Mouse (Mus musculus) heart, embryonic 12.5 days (tissue): ENCODE results near the gene Tmbim4. TPM values are rescaled to one million over a fixed set of nuclear protein-coding genes. Genes with fewer than 3 reads are reported as not detected.

Source experiments
- ATAC-seq: fragments of 200-750 bp; cut with Nextera tagmentation; 2 replicates; pipeline ENCODE4 v1.8.0; 2017; ENCODE audit warnings: moderate TSS enrichment, moderate library complexity; ENCODE audit not compliant: insufficient number of reproducible peaks, low FRiP score
- H3K27ac ChIP-seq: fragments of 300-500 bp; sonication (generic); 2 replicates; pipeline ENCODE4 v1.5.1; 2016; ENCODE audit warnings: mild to moderate bottlenecking, moderate library complexity; ENCODE audit not compliant: poor library complexity, severe bottlenecking
- H3K27me3 ChIP-seq: fragments of 300-500 bp; sonication (generic); replicated peaks from 2 replicates; pipeline ENCODE4 v1.6.1; 2016; ENCODE audit warnings: mild to moderate bottlenecking, moderate library complexity
- H3K36me3 ChIP-seq: fragments of 300-500 bp; sonication (generic); 2 replicates; pipeline ENCODE4 v1.6.1; 2016; ENCODE audit warnings: mild to moderate bottlenecking, moderate library complexity
- H3K4me1 ChIP-seq: fragments of 300-500 bp; sonication (generic); replicated peaks from 2 replicates; pipeline ENCODE4 v1.6.1; 2016; ENCODE audit warnings: mild to moderate bottlenecking
- H3K4me2 ChIP-seq: fragments of 300-500 bp; sonication (generic); 2 replicates; pipeline ENCODE4 v1.6.1; 2016; ENCODE audit warnings: mild to moderate bottlenecking, moderate library complexity
- H3K4me3 ChIP-seq: fragments of 300-500 bp; sonication (generic); 2 replicates; pipeline ENCODE4 v1.5.1; 2016; ENCODE audit warnings: mild to moderate bottlenecking
- H3K9ac ChIP-seq: fragments of 300-500 bp; sonication (generic); 2 replicates; pipeline ENCODE4 v1.6.1; 2016; ENCODE audit warnings: mild to moderate bottlenecking, moderate library complexity
- H3K9me3 ChIP-seq: fragments of 300-500 bp; sonication (generic); replicated peaks from 2 replicates; pipeline ENCODE4 v1.6.1; 2016; ENCODE audit warnings: mild to moderate bottlenecking, moderate library complexity
- whole genome bisulfite sequencing: fragments of 180-500 bp; shearing (Covaris S2); methylation state at CpG from one replicate; pipeline ENCODE4 v1.1.7; 2016; 5-methylcytosine and 5-hydroxymethylcytosine counted together
- polyA plus RNA-seq: library from polyadenylated mRNA; unstranded; fragments of >200 nt; fragmentation: Nextera tagmentation; extraction: Ambion mirVana; gene quantifications from 2 replicates; pipeline ENCODE4 v1.2.1, GENCODE M21; 2016

Gene Tmbim4
- polyA plus RNA-seq = 103 and 105 TPM in 2 replicates

GRCm38 (mm10) chr10:120201131-120201921 lies at the start of gene Tmbim4:
Tmbim4 (plus strand) TSS chr10:120201590.
- H3K4me2 ChIP-seq = peak within 1 kb of the TSS; percentile 85
- peaks cover 15% of the 10 kb centered on the region; the same call in 1 of the 2 replicates for H3K27me3 ChIP-seq
- H3K4me3 ChIP-seq = peak within 1 kb of the TSS; percentile 54
- H3K36me3 ChIP-seq = no peaks in the 10 kb centered on the region
- peak within 1 kb of the TSS; percentile 35 for H3K9ac ChIP-seq
- H3K4me1 ChIP-seq = 0 out of 2 replicates have a peak, but pooled peaks cover 4% of the 10 kb centered on the region
- no peaks in the 10 kb centered on the region for H3K9me3 ChIP-seq
- WGBS = 1% methylated on average over 62 of the region's 65 CpGs
- ATAC-seq = peak; percentile 80
- no peak within 1 kb of the TSS for H3K27ac ChIP-seq

GRCm38 (mm10) chr10:120151672-120152071 lies 49.7 kb upstream of the Tmbim4 start:
- no peak overlapping the region for H3K4me2 ChIP-seq
- H3K4me1 ChIP-seq = no peaks in the 10 kb centered on the region
- H3K27ac ChIP-seq = no peak overlapping the region
- WGBS = 86% methylated on average over 7 of the region's 7 CpGs
- no peaks in the 10 kb centered on the region for H3K36me3 ChIP-seq
- H3K9ac ChIP-seq = no peak overlapping the region
- H3K4me3 ChIP-seq = no peak overlapping the region
- no peak for ATAC-seq
- H3K27me3 ChIP-seq = no peaks in the 10 kb centered on the region
- H3K9me3 ChIP-seq = peaks cover 3% of the 10 kb centered on the region; the same call in 1 of the 2 replicates

- no peak overlapping the region for H3K27ac ChIP-seq
- no peak overlapping the region for H3K4me3 ChIP-seq
- WGBS = 81% methylated on average over 2 of the region's 2 CpGs
- no peak overlapping the region for H3K9ac ChIP-seq
- peaks cover 3% of the 10 kb centered on the region; the same call in 1 of the 2 replicates for H3K9me3 ChIP-seq
- H3K27me3 ChIP-seq = no peaks in the 10 kb centered on the region
- ATAC-seq = no peak
- no peaks in the 10 kb centered on the region for H3K36me3 ChIP-seq
- H3K4me2 ChIP-seq = no peak overlapping the region
- H3K4me1 ChIP-seq = no peaks in the 10 kb centered on the region
Observed at GRCm38 (mm10) chr10:120153911-120154310, 47.5 kb upstream of the Tmbim4 start.

GRCm38 (mm10) chr10:120160533-120160932 lies 40.9 kb upstream of the Tmbim4 start:
- no peaks in the 10 kb centered on the region for H3K27me3 ChIP-seq
- ATAC-seq = no peak
- H3K4me3 ChIP-seq = no peak overlapping the region
- no peak overlapping the region for H3K4me2 ChIP-seq
- H3K27ac ChIP-seq = no peak overlapping the region
- H3K9me3 ChIP-seq = no peaks in the 10 kb centered on the region
- no peak overlapping the region for H3K9ac ChIP-seq
- no peaks in the 10 kb centered on the region for H3K36me3 ChIP-seq
- 74% methylated on average over 9 of the region's 9 CpGs for WGBS
- no peaks in the 10 kb centered on the region for H3K4me1 ChIP-seq

- Histone ChIP-seq H3K27ac (no peak overlapping the region), H3K27me3 (no peaks in the 10 kb centered on the region), H3K9me3 (no peaks in the 10 kb centered on the region), H3K4me1 (no peaks in the 10 kb centered on the region), H3K36me3 (no peaks in the 10 kb centered on the region), H3K4me3 (no peak overlapping the region), H3K9ac (no peak overlapping the region), H3K4me2 (no peak overlapping the region)
- ATAC-seq = no peak
- WGBS = 78% methylated on average over 10 of the region's 10 CpGs
Observed at GRCm38 (mm10) chr10:120162840-120163239, 38.5 kb upstream of the Tmbim4 start.

- Histone ChIP-seq H3K9me3 (no peaks in the 10 kb centered on the region), H3K36me3 (no peaks in the 10 kb centered on the region), H3K27ac (no peak overlapping the region), H3K4me3 (no peak overlapping the region), H3K9ac (no peak overlapping the region), H3K27me3 (no peaks in the 10 kb centered on the region), H3K4me1 (peaks cover 5% of the 10 kb centered on the region), H3K4me2 (no peak overlapping the region)
- WGBS = 87% methylated on average over 7 of the region's 7 CpGs
- no peak for ATAC-seq
Observed at GRCm38 (mm10) chr10:120163490-120163889, 37.9 kb upstream of the Tmbim4 start.

- Histone ChIP-seq H3K27ac (no peak overlapping the region), H3K4me2 (no peak overlapping the region), H3K36me3 (no peaks in the 10 kb centered on the region), H3K4me1 (peaks cover 12% of the 10 kb centered on the region), H3K9ac (no peak overlapping the region), H3K27me3 (no peaks in the 10 kb centered on the region), H3K9me3 (no peaks in the 10 kb centered on the region), H3K4me3 (no peak overlapping the region)
- WGBS = 83% methylated on average over 19 of the region's 19 CpGs
- ATAC-seq = no peak
Observed at GRCm38 (mm10) chr10:120164931-120165792, 36.2 kb upstream of the Tmbim4 start.

GRCm38 (mm10) chr10:120165793-120166503 lies 35.4 kb upstream of the Tmbim4 start:
- 87% methylated on average over 17 of the region's 17 CpGs for WGBS
- peaks cover 12% of the 10 kb centered on the region for H3K4me1 ChIP-seq
- no peak overlapping the region for H3K27ac ChIP-seq
- no peak overlapping the region for H3K9ac ChIP-seq
- H3K36me3 ChIP-seq = no peaks in the 10 kb centered on the region
- no peaks in the 10 kb centered on the region for H3K27me3 ChIP-seq
- H3K4me2 ChIP-seq = no peak overlapping the region
- no peaks in the 10 kb centered on the region for H3K9me3 ChIP-seq
- ATAC-seq = no peak
- H3K4me3 ChIP-seq = no peak overlapping the region

- no peak overlapping the region for H3K4me3 ChIP-seq
Observed at GRCm38 (mm10) chr10:120168070-120168469, 33.3 kb upstream of the Tmbim4 start.

GRCm38 (mm10) chr10:120169064-120169463 lies 32.3 kb upstream of the Tmbim4 start:
- Histone ChIP-seq H3K4me3 (no peak overlapping the region), H3K9me3 (no peaks in the 10 kb centered on the region), H3K4me1 (peaks cover 12% of the 10 kb centered on the region), H3K4me2 (no peak overlapping the region), H3K27me3 (no peaks in the 10 kb centered on the region), H3K27ac (no peak overlapping the region), H3K9ac (no peak overlapping the region), H3K36me3 (no peaks in the 10 kb centered on the region)
- 41% methylated on average over 10 of the region's 10 CpGs for WGBS
- no peak for ATAC-seq

More at GRCm38 (mm10) chr10:120168070-120168469, 33.3 kb upstream of the Tmbim4 start:
- Histone ChIP-seq H3K9me3 (no peaks in the 10 kb centered on the region), H3K9ac (no peak overlapping the region), H3K4me2 (no peak overlapping the region), H3K36me3 (no peaks in the 10 kb centered on the region), H3K4me1 (peaks cover 12% of the 10 kb centered on the region), H3K27me3 (no peaks in the 10 kb centered on the region), H3K27ac (no peak overlapping the region)
- WGBS = 70% methylated on average over 1 of the region's 1 CpGs
- no peak for ATAC-seq

GRCm38 (mm10) chr10:120169841-120170240 lies 31.5 kb upstream of the Tmbim4 start:
- Histone ChIP-seq H3K9me3 (no peaks in the 10 kb centered on the region), H3K4me2 (no peak overlapping the region), H3K4me3 (no peak overlapping the region), H3K27ac (no peak overlapping the region), H3K4me1 (peaks cover 12% of the 10 kb centered on the region), H3K9ac (no peak overlapping the region), H3K27me3 (no peaks in the 10 kb centered on the region), H3K36me3 (no peaks in the 10 kb centered on the region)
- WGBS = 77% methylated on average over 5 of the region's 5 CpGs
- no peak for ATAC-seq
